Mouse (Mus musculus) cerebral cortex, adult 2 months (tissue): Measurements from ENCODE around the gene Sec23ip.

Experiments used
- WGBS: fragments of 180-500 bp; shearing (Covaris S2); methylation state at CpG from one replicate; pipeline ENCODE4 v1.1.7; 2018; 5-methylcytosine and 5-hydroxymethylcytosine counted together

Gene Sec23ip

DNA sequence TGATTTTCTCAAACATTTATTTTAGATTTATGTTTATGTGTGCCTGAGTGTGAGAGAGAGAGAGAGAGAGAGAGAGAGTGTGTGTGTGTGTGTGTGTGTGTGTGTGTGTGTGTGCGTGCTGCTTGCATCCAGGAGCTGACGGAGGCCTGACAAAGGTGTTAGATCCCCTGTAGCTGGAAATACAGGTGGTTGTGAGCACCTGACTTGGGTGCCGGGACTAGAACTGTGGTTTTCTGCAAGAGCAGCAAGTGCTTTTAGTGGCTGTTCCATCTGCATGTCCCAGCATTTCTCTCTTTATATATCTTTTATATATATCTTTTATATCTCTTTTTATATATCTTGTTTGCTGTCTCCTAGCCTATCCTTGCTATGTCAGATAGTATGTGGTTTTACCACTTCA, 37.1 kb downstream of the Sec23ip start:
- WGBS = 71% methylated on average over 3 of the region's 3 CpGs

DNA sequence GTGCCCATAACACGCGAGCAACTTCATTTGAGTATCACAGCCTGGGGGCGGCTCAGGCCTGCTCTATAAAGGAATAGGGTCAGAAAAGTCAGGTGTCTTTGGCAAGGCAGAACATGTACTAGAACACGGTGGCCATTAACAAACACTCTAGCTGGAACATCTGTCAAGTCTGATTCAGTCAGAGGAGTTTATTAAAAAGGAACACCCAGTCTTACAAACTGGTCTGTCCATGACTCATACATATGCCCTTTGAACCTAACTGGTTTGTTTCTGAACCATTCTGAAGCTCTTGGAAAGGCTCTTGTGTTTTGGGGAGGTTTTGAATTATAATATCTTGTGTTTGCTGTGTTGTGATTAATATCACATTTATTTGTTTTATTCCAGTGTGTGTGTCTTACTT, 45.3 kb downstream of the Sec23ip start:
- 86% methylated on average over 4 of the region's 4 CpGs for WGBS

GRCm38 (mm10) chr7:128793464-128793863, 48.7 kb downstream of the Sec23ip start:
- 75% methylated on average over 4 of the region's 4 CpGs for WGBS

- 66% methylated on average over 5 of the region's 5 CpGs for WGBS
Observed at GRCm38 (mm10) chr7:128824986-128825563, 80.3 kb downstream of the Sec23ip start.

GRCm38 (mm10) chr7:128832455-128833081, 87.8 kb downstream of the Sec23ip start:
- 79% methylated on average over 12 of the region's 12 CpGs for WGBS

DNA sequence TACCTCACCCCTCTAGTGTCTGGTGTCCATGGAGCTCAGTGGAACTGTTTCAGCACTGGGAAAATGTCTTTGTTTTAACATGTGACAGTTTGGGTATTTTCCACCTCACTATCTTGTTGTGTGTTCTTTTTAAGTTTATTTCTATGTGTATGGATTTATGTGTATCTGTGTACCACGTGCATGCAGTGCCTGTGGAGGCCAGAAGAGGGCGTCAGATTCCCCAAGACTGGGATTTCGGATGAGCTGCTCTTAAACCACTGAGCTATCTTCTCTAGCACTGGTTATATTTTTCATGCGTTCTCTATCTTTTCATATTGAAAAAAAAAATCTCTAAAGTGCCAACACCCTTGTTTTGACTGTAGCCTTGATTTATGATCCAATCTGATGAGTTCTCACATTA, 88.5 kb downstream of the Sec23ip start:
- 86% methylated on average over 4 of the region's 4 CpGs for WGBS
